Mouse (Mus musculus) liver, embryonic 14 days (tissue): Measurements from ENCODE around the gene Mterf4. TPM values are rescaled to one million over a fixed set of nuclear protein-coding genes. Genes with fewer than 3 reads are reported as not detected.

Experiments used
- polyA plus RNA-seq: library from polyadenylated mRNA; depleted of rRNA; stranded (reverse); fragments of >200 nt; gene quantifications from 2 replicates; pipeline ENCODE4 v1.2.3, GENCODE M21; 2012; rRNA removed

Mterf4 gene
- polyA plus RNA-seq, result 7.2 and 7.7 TPM in 2 replicates

GRCm38 (mm10) chr1:93305581-93306337 is at the start of gene Mterf4:
Mterf4 (minus strand) TSS chr1:93305915.

GRCm38 (mm10) chr1:93342648-93343503 is 37.2 kb upstream of the Mterf4 start, which contains the start of the genes Ppp1r7 and Pask:
Ppp1r7 (plus strand) TSS chr1:93342854.
Pask (minus strand) TSS chr1:93343482.

Other genes with a start within 250 kb of the Mterf4 start
- gene Kif1a, start 204.0 kb downstream of the Mterf4 start, polyA plus RNA-seq, result 0.05 and 0.10 TPM in 2 replicates
- 2.5 and 2.9 TPM in 2 replicates for gene Agxt, start 170.7 kb downstream of the Mterf4 start, polyA plus RNA-seq
- 0.12 TPM in 2 replicates for gene 2310007B03Rik, start 145.0 kb downstream of the Mterf4 start, polyA plus RNA-seq
- 0.01 TPM in 2 replicates for gene Crocc2, start 137.2 kb downstream of the Mterf4 start, polyA plus RNA-seq
- gene Sned1, start 70.1 kb downstream of the Mterf4 start, polyA plus RNA-seq, result 0.29 and 0.31 TPM in 2 replicates
- gene Ppp1r7, start 36.9 kb upstream of the Mterf4 start, polyA plus RNA-seq, result 7.4 and 9.4 TPM in 2 replicates
- gene Pask, start 37.6 kb upstream of the Mterf4 start, polyA plus RNA-seq, result 6.2 and 6.8 TPM in 2 replicates
- 0.08 and 0.17 TPM in 2 replicates for gene Ano7, start 68.0 kb upstream of the Mterf4 start, polyA plus RNA-seq
- 45.4 and 51.7 TPM in 2 replicates for gene Hdlbp, start 172.9 kb upstream of the Mterf4 start, polyA plus RNA-seq
- gene Farp2, start 206.2 kb upstream of the Mterf4 start, polyA plus RNA-seq, result 0.69 and 0.77 TPM in 2 replicates